Comparison of ENCODE assay signal across 8 mouse cellular contexts in genomic region chrX:74372888-74373549, GRCm38 (mm10). TPM values are rescaled to one million over a fixed set of nuclear protein-coding genes. Genes with fewer than 3 reads are reported as not detected.
DNase-seq lines count a peak whose midpoint lies in the region; ATAC-seq lines count a peak whose summit lies in the region.

Ubl4a (minus strand) TSS chrX:74373218.
Slc10a3 (minus strand) TSS chrX:74373349.

- peak within 1 kb of the TSS; percentile 57 for H3K4me2 ChIP-seq in hindbrain, embryonic 12.5 days (replicated peaks)

- peak; percentile 94 for DNase-seq in R1 (ENCODE audit: low read depth, low spot score)
- peak; percentile 74 to 85 for DNase-seq in cerebellum, postnatal 25 days
- DNase-seq in frontal cortex, postnatal 14 days (ENCODE audit: low spot score in 2 of 2) = peak; percentile 67 to 75
- DNase-seq in layer of hippocampus, postnatal 14 days (ENCODE audit: low spot score in 2 of 2) = peak; percentile 50 to 83
- DNase-seq in lung, postnatal 10 days = peak; percentile 95
- peak; percentile 62 for DNase-seq in retina, adult 2 months (ENCODE audit: low read depth, low spot score)
- DNase-seq in thymus, postnatal 25 days = peak; percentile 85

- H3K4me1 ChIP-seq in hindbrain, embryonic 12.5 days = 0 out of 2 replicates have a peak, but pooled peaks cover 4% of the 10 kb centered on the region

- ATAC-seq in hindbrain, embryonic 12.5 days (ENCODE audit: low FRiP score) = peak; percentile 89

- no peaks in the 10 kb centered on the region for H3K9me3 ChIP-seq in hindbrain, embryonic 12.5 days (replicated peaks)

- no peaks in the 10 kb centered on the region for H3K27me3 ChIP-seq in hindbrain, embryonic 12.5 days

- H3K4me3 ChIP-seq in hindbrain, embryonic 12.5 days = peak within 1 kb of the TSS; percentile 42

- no peak within 1 kb of the TSS for H3K27ac ChIP-seq in hindbrain, embryonic 12.5 days

- H3K9ac ChIP-seq in hindbrain, embryonic 12.5 days = peak within 1 kb of the TSS; percentile 51

- H3K36me3 ChIP-seq in hindbrain, embryonic 12.5 days = no peaks in the 10 kb centered on the region

- 28% methylated on average over 32 of the region's 32 CpGs for WGBS in hindbrain, embryonic 12.5 days

RNA-seq across cellular contexts. Expression of gene Ubl4a, which starts in this region (rescaled TPM):
- polyA plus RNA-seq in hindbrain, embryonic 12.5 days (2016; fragmentation: Nextera tagmentation; extraction: Ambion mirVana) = 56.7 and 63.1 TPM in 2 replicates
- total RNA-seq in layer of hippocampus, postnatal 14 days (2021) = 10 to 100 TPM; 57.5 to 59.6 TPM

RNA-seq across cellular contexts. Expression of gene Slc10a3, which starts in this region (rescaled TPM):
- 10.1 and 10.5 TPM in 2 replicates for polyA plus RNA-seq in hindbrain, embryonic 12.5 days (2016; fragmentation: Nextera tagmentation; extraction: Ambion mirVana)
- 1 to 10 TPM; 1.8 to 2.0 TPM for total RNA-seq in layer of hippocampus, postnatal 14 days (2021)
